Mouse (Mus musculus): ENCODE results near the gene Map2k4.

- TF ChIP-seq CTCF (IDR thresholded peaks at IDR 0.05; ENCODE audit: low read depth), result no peak
- TF ChIP-seq EP300 (IDR thresholded peaks at IDR 0.05; ENCODE audit: low read depth), result no peak
Measured at GRCm38 (mm10) chr11:65779578-65779977, 8.5 kb downstream of the Map2k4 start.
